Mouse (Mus musculus) embryonic facial prominence, embryonic 13.5 days (tissue): ENCODE measurements at regions not wholly inside any gene's neighbourhood (a gene's known extent, or its start where the extent isn't known, plus 50 kb on each side); places are given as distances from the start of the nearest gene placed in this dataset.

Source experiments
- ATAC-seq: fragments of 200-750 bp; cut with Nextera tagmentation; 2 replicates; pipeline ENCODE4 v1.8.0; 2017; ENCODE audit warnings: low read depth; ENCODE audit not compliant: insufficient number of reproducible peaks, insufficient read depth, low FRiP score, low TSS enrichment
- H3K27ac ChIP-seq: fragments of 300-500 bp; sonication (generic); 2 replicates; pipeline ENCODE4 v1.5.1; 2015; ENCODE audit warnings: moderate library complexity, mild to moderate bottlenecking, inconsistent platforms
- H3K27me3 ChIP-seq: fragments of 300-500 bp; sonication (generic); 2 replicates; pipeline ENCODE4 v1.6.1; 2015; ENCODE audit warnings: mild to moderate bottlenecking, inconsistent platforms
- H3K36me3 ChIP-seq: fragments of 300-500 bp; sonication (generic); 2 replicates; pipeline ENCODE4 v1.6.1; 2015; ENCODE audit warnings: mild to moderate bottlenecking, inconsistent platforms
- H3K4me1 ChIP-seq: fragments of 300-500 bp; sonication (generic); 2 replicates; pipeline ENCODE4 v1.6.1; 2015; ENCODE audit warnings: inconsistent platforms
- H3K4me2 ChIP-seq: fragments of 300-500 bp; sonication (generic); 2 replicates; pipeline ENCODE4 v1.6.1; 2015; ENCODE audit warnings: moderate library complexity, mild to moderate bottlenecking, inconsistent platforms
- H3K4me3 ChIP-seq: fragments of 300-500 bp; sonication (generic); 2 replicates; pipeline ENCODE4 v1.5.1; 2015; ENCODE audit warnings: mild to moderate bottlenecking, inconsistent platforms
- H3K9ac ChIP-seq: fragments of 300-500 bp; sonication (generic); 2 replicates; pipeline ENCODE4 v1.6.1; 2015; ENCODE audit warnings: mild to moderate bottlenecking, inconsistent platforms
- H3K9me3 ChIP-seq: fragments of 300-500 bp; sonication (generic); 2 replicates; pipeline ENCODE4 v1.6.1; 2016; ENCODE audit warnings: inconsistent platforms
- WGBS: fragments of 180-500 bp; shearing (Covaris S2); methylation state at CpG from one replicate; pipeline ENCODE4 v1.1.7; 2015; ENCODE audit warnings: mixed read lengths; 5-methylcytosine and 5-hydroxymethylcytosine counted together

- Histone ChIP-seq H3K4me2 (no peak overlapping the region), H3K27me3 (no peaks in the 10 kb centered on the region), H3K4me1 (peaks cover 9% of the 10 kb centered on the region), H3K36me3 (no peaks in the 10 kb centered on the region), H3K27ac (no peak overlapping the region), H3K9me3 (no peaks in the 10 kb centered on the region), H3K9ac (no peak overlapping the region), H3K4me3 (no peak overlapping the region)
- no peak for ATAC-seq
- 51% methylated on average over 6 of the region's 6 CpGs for WGBS
These were observed 184.2 kb downstream of the Gm12728 start for GRCm38 (mm10) chr4:105973769-105974397.

- Histone ChIP-seq H3K9ac (no peak overlapping the region), H3K27ac (no peak overlapping the region), H3K4me1 (peaks cover 3% of the 10 kb centered on the region; the same call in 1 of the 2 replicates), H3K36me3 (no peaks in the 10 kb centered on the region), H3K4me2 (no peak overlapping the region), H3K9me3 (no peaks in the 10 kb centered on the region), H3K4me3 (no peak overlapping the region), H3K27me3 (no peaks in the 10 kb centered on the region)
- ATAC-seq = no peak
- 74% methylated on average over 4 of the region's 4 CpGs for WGBS
These were observed 185.3 kb downstream of the Gm12728 start for GRCm38 (mm10) chr4:105974948-105975347.

- H3K27me3 ChIP-seq = no peaks in the 10 kb centered on the region
- H3K4me1 ChIP-seq = no peaks in the 10 kb centered on the region
- H3K27ac ChIP-seq = no peak overlapping the region
- no peak overlapping the region for H3K4me3 ChIP-seq
- no peak for ATAC-seq
- 80% methylated on average over 5 of the region's 5 CpGs for WGBS
- H3K36me3 ChIP-seq = no peaks in the 10 kb centered on the region
- H3K9ac ChIP-seq = no peak overlapping the region
- no peak overlapping the region for H3K4me2 ChIP-seq
- H3K9me3 ChIP-seq = no peaks in the 10 kb centered on the region
These were observed 189.4 kb downstream of the Gm12728 start for GRCm38 (mm10) chr4:105979048-105979447.

- H3K4me2 ChIP-seq = no peak overlapping the region
- H3K27ac ChIP-seq = no peak overlapping the region
- no peaks in the 10 kb centered on the region for H3K36me3 ChIP-seq
- no peak overlapping the region for H3K9ac ChIP-seq
- no peak overlapping the region for H3K4me3 ChIP-seq
- H3K4me1 ChIP-seq = no peaks in the 10 kb centered on the region
- no peaks in the 10 kb centered on the region for H3K9me3 ChIP-seq
- no peaks in the 10 kb centered on the region for H3K27me3 ChIP-seq
- WGBS = 75% methylated on average over 1 of the region's 1 CpGs
- ATAC-seq = no peak
These were observed 193.3 kb downstream of the Gm12728 start for GRCm38 (mm10) chr4:105983018-105983417.

GRCm38 (mm10) chr4:105987963-105988602, 198.4 kb downstream of the Gm12728 start:
- Histone ChIP-seq H3K27ac (no peak overlapping the region), H3K36me3 (no peaks in the 10 kb centered on the region), H3K27me3 (no peaks in the 10 kb centered on the region), H3K4me2 (no peak overlapping the region), H3K4me1 (no peaks in the 10 kb centered on the region), H3K9me3 (no peaks in the 10 kb centered on the region), H3K4me3 (no peak overlapping the region), H3K9ac (no peak overlapping the region)
- ATAC-seq = no peak
- 84% methylated on average over 5 of the region's 5 CpGs for WGBS

GRCm38 (mm10) chr4:105992581-105993127, 203.0 kb downstream of the Gm12728 start:
- Histone ChIP-seq H3K9me3 (no peaks in the 10 kb centered on the region), H3K36me3 (no peaks in the 10 kb centered on the region), H3K27ac (peak overlapping the region; percentile 64; the same call in 1 of the 2 replicates), H3K27me3 (no peaks in the 10 kb centered on the region), H3K4me2 (no peak overlapping the region), H3K9ac (no peak overlapping the region), H3K4me1 (no peaks in the 10 kb centered on the region), H3K4me3 (no peak overlapping the region)
- no peak for ATAC-seq
- 67% methylated on average over 6 of the region's 6 CpGs for WGBS

GRCm38 (mm10) chr4:105994390-105994798, 204.7 kb downstream of the Gm12728 start:
- H3K27me3 ChIP-seq = no peaks in the 10 kb centered on the region
- WGBS = 62% methylated on average over 14 of the region's 14 CpGs
- H3K9me3 ChIP-seq = no peaks in the 10 kb centered on the region
- H3K9ac ChIP-seq = no peak overlapping the region
- H3K36me3 ChIP-seq = no peaks in the 10 kb centered on the region
- no peak overlapping the region for H3K4me3 ChIP-seq
- H3K4me1 ChIP-seq = no peaks in the 10 kb centered on the region
- H3K4me2 ChIP-seq = no peak overlapping the region
- no peak overlapping the region for H3K27ac ChIP-seq
- ATAC-seq = no peak

- H3K27ac ChIP-seq = no peak overlapping the region
- H3K4me1 ChIP-seq = no peaks in the 10 kb centered on the region
- H3K4me2 ChIP-seq = no peak overlapping the region
- no peak overlapping the region for H3K4me3 ChIP-seq
- no peaks in the 10 kb centered on the region for H3K36me3 ChIP-seq
- no peak overlapping the region for H3K9ac ChIP-seq
- no peaks in the 10 kb centered on the region for H3K27me3 ChIP-seq
- 75% methylated on average over 4 of the region's 4 CpGs for WGBS
- ATAC-seq = no peak
- H3K9me3 ChIP-seq = no peaks in the 10 kb centered on the region
These were observed 206.4 kb downstream of the Gm12728 start for GRCm38 (mm10) chr4:105996060-105996459.

- Histone ChIP-seq H3K27me3 (no peaks in the 10 kb centered on the region), H3K4me2 (no peak overlapping the region), H3K27ac (no peak overlapping the region), H3K36me3 (no peaks in the 10 kb centered on the region), H3K9ac (no peak overlapping the region), H3K9me3 (no peaks in the 10 kb centered on the region), H3K4me1 (no peaks in the 10 kb centered on the region), H3K4me3 (no peak overlapping the region)
- WGBS = 75% methylated on average over 3 of the region's 3 CpGs
- no peak for ATAC-seq
These were observed 207.4 kb downstream of the Gm12728 start for GRCm38 (mm10) chr4:105996893-105997630.

- no peak for ATAC-seq
- Histone ChIP-seq H3K27me3 (no peaks in the 10 kb centered on the region), H3K9me3 (no peaks in the 10 kb centered on the region; the same call in 1 of the 2 replicates), H3K4me1 (no peaks in the 10 kb centered on the region), H3K27ac (no peak overlapping the region), H3K4me3 (no peak overlapping the region), H3K4me2 (no peak overlapping the region), H3K36me3 (no peaks in the 10 kb centered on the region), H3K9ac (no peak overlapping the region)
- WGBS = 78% methylated on average over 3 of the region's 3 CpGs
These were observed 212.8 kb downstream of the Gm12728 start for GRCm38 (mm10) chr4:106002516-106002915.

- WGBS = 85% methylated on average over 5 of the region's 5 CpGs
- Histone ChIP-seq H3K36me3 (no peaks in the 10 kb centered on the region), H3K27ac (no peak overlapping the region), H3K4me1 (no peaks in the 10 kb centered on the region), H3K4me3 (no peak overlapping the region), H3K4me2 (no peak overlapping the region), H3K9ac (no peak overlapping the region), H3K9me3 (no peaks in the 10 kb centered on the region; the same call in 1 of the 2 replicates), H3K27me3 (no peaks in the 10 kb centered on the region)
- no peak for ATAC-seq
These were observed 216.3 kb downstream of the Gm12728 start for GRCm38 (mm10) chr4:106005936-106006335.
